Mouse (Mus musculus) small intestine, adult 2 months (tissue): ENCODE measurements at regions not wholly inside any gene's neighbourhood (a gene's known extent, or its start where the extent isn't known, plus 50 kb on each side); places are given as distances from the start of the nearest gene placed in this dataset.

ENCODE experiments used
- CTCF ChIP-seq: fragments of 200-500 bp; IDR thresholded peaks from 2 replicates; pipeline ENCODE4 v1.5.1; 2012; ENCODE audit warnings: low read depth, mild to moderate bottlenecking, control low read depth, inconsistent platforms, low read length, moderate library complexity, mixed read lengths; ENCODE audit not compliant: insufficient replicate concordance, insufficient read length; ENCODE audit errors: extremely low read depth
- POLR2A ChIP-seq: fragments of 200-500 bp; IDR thresholded peaks from 2 replicates; pipeline ENCODE4 v1.6.1; 2012; ENCODE audit warnings: low read depth, mild to moderate bottlenecking, control low read depth, inconsistent platforms, low read length, moderate library complexity

- TF ChIP-seq CTCF = no peak
- TF ChIP-seq POLR2A = no peak
Observed at GRCm38 (mm10) chr12:50980800-50981199, 331.9 kb upstream of the Prkd1 start.
